Mouse (Mus musculus) right cerebral cortex, postnatal 36 days (tissue): ENCODE results near the gene Alg3.

Experiments used
- DNase-seq, 2 experiments: peaks; one replicate each; pipeline ENCODE4 v3.0.0; 2022; ENCODE audit warnings: low spot score in 2 of 2, mixed read lengths in 1 of 2

Gene Alg3

GRCm38 (mm10) chr16:20611357-20612227, at the start of gene Alg3, which contains the start of the genes Eef1akmt4 and Gm49333:
Gene Alg3 (minus strand): TSS chr16:20611735.
Gene Eef1akmt4 (plus strand): TSS chr16:20611593.
Gene Gm49333 (plus strand): TSS chr16:20611610.
- peak; percentile 71 to 80 for DNase-seq

GRCm38 (mm10) chr16:20657661-20658060, 46.1 kb upstream of the Alg3 start:
- DNase-seq: no peak

- no peak for DNase-seq
These were observed 41.8 kb upstream of the Alg3 start for GRCm38 (mm10) chr16:20653315-20653714.

DNA sequence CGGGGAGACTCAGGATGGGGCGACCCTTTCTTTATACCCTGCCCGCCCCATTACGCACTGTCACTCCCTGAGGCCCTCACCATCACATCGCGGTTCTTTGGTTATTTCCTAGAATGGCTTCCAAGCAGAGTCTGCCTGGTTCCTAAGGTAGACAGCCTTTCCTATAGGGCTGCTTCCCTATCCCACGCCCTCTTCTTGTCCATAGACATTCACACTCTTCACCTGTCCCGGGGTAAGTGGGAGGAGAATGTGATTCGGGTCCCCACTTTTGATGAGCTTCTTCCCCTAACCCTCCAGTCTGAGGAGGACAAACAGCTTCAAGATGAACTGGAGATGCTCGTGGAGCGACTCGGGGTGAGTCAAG, 40.4 kb upstream of the Alg3 start:
- DNase-seq: no peak

DNA sequence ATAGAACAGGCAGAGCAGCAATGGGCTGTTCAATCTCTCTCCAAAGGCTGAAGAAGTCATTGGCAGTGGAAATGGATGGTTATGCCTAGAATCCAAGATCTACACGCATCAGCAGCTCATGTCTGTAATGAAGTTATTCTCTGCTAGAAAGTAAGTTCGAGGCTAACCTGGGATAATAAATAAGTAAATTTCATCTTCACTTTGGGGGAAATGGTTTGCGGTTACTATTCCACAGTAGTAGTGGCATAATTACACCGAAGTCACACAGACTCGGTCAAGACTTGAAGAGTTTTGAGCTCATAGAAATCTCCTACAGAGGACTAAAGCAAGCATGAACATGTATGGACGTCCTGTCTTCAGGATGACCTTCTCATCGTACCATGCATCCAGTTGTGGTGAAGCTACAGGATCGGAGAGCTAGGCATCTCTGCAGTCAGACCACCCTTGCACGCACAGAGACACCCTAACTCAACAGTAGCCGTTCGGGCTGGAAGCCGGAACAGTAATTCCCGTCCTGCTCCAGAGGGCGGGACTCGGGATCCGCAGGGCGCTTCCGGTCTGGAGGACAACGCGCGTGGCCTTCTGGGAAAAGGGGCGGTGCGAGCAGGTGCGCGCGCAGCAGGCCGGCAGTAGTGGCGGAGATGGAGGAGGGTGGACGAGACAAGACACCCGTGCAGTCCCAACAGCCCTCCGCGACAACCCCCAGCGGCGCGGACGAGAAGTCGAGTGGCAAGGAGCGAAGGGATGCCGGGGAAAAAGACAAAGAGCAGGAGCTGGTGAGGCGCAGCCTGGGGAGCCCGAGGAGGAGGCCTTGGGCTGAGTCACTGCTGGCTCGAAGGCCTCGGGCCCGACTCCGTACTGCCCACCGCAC, 39.8 kb upstream of the Alg3 start, which contains the start of gene Psmd2:
Gene Psmd2 (plus strand): TSS at position 577 of the 871 bp plus-strand sequence.
- DNase-seq: peak; percentile 92 to 94

GRCm38 (mm10) chr16:20643911-20644310, 32.4 kb upstream of the Alg3 start:
- no peak for DNase-seq

DNA sequence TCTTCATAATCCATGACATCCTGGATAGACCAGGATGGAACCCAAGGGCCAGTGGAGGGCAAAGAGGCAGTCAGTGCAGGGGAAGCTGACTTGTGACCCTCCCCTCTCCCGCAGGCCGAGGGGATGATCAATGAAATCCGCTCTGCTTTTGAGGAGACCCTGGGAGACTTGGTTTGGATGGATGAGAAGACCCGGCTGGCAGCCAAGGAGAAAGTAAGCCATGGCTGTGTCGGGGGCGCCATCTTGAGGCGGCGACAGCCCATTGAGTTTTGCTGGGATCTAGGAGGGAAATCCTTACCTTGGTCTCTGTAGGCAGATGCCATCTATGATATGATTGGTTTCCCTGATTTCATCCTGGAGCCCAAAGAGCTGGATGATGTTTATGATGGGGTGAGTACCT, 30.6 kb upstream of the Alg3 start:
- DNase-seq: peak in 1 of 2 experiments; percentile 40

DNA sequence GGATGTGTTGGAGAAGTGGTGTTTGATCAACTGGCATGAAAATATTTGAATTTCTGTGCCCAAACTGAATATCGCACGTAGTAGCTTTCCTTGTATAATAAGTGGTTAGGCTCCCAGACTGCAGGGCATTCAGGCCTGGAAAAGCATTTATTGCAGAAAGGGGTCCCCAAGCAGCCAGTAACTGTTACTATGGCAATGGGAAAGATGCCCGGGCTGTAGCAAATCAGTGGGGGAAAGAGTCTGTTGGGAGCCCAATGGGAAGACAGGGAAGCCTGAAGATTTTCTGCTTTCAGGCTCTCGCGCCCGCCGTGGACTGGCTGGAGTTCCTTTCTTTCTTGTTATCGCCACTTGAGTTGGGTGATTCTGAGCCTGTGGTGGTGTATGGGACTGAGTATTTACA, 26.8 kb upstream of the Alg3 start:
- DNase-seq: peak in 1 of 2 experiments; percentile 16

GRCm38 (mm10) chr16:20637410-20637809, 25.9 kb upstream of the Alg3 start:
- no peak for DNase-seq

- no peak for DNase-seq
These were observed 18.4 kb upstream of the Alg3 start, which contains the start of gene Ece2 for GRCm38 (mm10) chr16:20629731-20630634. Gene Ece2 (plus strand): TSS chr16:20629828.

- DNase-seq: peak in 1 of 2 experiments; percentile 43
These were observed 17.4 kb upstream of the Alg3 start for GRCm38 (mm10) chr16:20628871-20629391.

DNA sequence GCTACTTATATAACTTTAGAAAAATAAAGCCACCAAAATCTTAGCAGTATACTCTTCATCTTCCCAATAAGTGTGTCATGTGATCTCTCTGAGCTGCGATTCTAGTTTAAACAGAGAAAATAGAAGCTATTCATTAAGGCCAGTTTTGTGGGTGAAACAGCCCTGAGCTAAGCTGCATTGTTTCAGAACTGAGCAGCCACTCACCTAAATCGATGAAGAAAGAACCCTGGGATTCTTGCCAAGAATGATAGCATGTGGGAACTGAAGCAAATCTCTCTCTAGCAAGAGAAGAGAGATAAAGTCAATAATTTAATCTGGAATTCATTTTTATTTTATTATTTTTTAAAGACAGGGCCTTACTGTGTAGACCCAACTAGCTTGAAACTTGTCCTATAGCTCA, 11.7 kb upstream of the Alg3 start:
- DNase-seq: no peak

DNA sequence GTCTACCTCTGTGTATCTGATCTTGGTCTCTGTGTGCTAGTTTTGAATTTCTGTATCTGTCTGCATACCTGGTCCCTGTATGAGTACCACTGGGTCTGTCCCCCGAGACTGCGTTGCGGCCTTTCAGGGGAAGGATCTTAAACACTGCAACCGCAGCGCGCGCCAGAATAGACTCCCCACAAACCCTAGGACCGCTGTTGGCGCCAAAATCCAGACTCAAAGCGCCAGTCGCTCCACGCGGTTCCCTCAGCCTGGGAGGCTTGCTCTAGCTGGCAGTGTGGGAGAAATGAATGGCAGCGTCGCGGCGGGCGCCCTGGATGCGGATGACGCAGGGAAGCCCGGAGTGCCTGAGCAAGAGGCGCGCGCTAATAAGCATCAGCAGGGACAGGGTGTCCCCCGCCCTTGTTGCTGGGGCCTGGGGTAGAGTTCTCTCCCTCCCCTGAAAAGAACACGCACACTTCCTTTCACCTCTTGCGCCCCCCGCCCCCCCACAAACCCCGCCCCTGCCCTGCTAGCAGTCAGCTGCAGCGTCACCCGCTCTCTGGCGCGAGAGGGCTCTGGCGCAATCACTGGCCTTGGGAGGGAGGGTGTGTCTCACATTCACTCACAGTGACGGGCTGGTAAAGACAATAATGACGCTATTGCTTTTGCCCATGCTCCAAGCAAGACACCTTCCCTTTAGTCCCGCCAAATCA, 10.6 kb upstream of the Alg3 start:
- DNase-seq: peak; percentile 59 to 73

DNA sequence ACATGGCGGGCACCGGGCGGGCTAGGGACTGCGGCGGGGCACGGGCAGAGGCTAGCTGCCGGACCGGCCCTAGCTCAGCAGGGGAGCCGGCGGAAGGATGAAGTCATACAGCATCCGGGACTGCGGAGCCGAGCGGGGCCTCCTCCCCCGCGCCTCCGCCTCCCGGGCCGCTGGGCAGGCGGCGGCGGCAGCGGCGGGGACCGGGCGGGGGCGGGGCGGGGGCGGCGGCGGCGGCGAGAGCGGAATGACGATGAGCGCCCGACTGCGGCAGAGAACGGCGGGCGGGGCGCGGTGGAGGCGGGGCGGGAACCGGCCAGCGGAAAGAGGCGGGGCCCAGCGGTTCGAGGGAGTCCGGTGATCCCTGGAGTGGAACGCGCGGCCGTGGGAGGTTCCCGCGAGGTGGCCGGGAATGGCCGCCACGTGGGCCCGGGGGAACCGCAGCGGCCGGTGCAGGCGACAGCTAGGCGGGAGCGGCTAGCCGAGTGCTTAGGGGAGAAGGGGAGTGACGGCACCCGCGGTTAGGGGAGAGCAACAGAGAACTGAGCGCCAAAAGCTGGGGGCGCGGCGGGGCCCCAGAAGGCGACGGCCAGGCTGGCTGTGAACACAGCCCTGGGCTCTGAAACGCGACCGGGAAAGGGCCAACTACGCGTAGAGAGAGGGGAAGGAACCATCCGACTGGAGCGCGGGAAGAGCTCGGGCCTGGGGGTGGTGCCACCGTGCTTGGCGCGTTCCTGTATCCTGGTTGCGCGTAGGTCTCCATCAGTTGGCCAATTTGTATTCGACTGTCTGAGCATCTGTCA, 9.9 kb upstream of the Alg3 start, which contains the start of gene Camk2n2:
Gene Camk2n2 (minus strand): TSS at position 97 of the 800 bp plus-strand sequence.
- DNase-seq: peak in 1 of 2 experiments; percentile 32

DNA sequence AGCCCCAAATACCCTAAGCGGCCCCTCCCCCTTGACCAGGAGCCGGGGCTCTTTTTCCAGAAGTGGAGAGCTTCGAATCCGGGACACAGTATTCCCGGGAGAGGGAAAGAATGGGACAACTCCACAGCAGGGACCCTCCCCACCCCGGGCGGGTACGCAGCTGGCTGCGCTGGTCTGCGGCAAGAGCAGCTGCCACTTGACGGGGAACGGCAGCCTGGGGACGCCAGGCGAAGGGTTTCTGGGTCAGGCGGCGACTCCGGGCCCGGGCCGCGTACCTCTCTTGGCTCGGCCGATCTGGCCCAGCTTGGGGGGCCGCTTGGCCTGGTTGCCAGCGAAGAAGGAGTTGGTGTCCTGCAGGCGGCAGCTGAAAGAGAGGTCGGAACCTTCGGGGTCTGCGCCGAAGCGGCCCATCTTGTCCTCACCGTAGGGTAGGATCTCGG, 9.2 kb upstream of the Alg3 start:
- DNase-seq: no peak

DNA sequence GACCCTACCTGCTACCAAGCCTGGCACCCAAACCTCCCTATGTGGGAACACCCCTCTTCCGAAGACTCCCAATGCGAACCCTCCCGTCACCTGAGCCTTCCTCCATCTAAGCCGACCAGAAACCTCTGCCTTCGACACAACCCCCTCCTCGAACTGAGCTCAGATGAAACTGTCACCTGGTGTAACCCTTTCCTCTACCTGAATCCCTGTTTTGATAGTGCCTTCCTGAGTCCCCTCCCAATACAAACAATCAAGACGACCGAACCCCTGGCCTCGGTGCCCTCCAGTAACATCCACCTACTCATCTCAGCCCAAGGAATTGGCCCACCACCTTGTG, 8.8 kb upstream of the Alg3 start:
- no peak for DNase-seq

GRCm38 (mm10) chr16:20619541-20620398, 8.2 kb upstream of the Alg3 start:
- no peak for DNase-seq
